Mouse (Mus musculus): ENCODE measurements around the gene Lrrtm3. TPM values are rescaled to one million over a fixed set of nuclear protein-coding genes. Genes with fewer than 3 reads are reported as not detected.

Gene Lrrtm3
- polyA plus RNA-seq, 3 experiments from 2014 or later, result 0.23 TPM; not detected in 2

- no peak for ATAC-seq
Measured at GRCm38 (mm10) chr10:63886449-63887088, 203.5 kb downstream of the Lrrtm3 start.

GRCm38 (mm10) chr10:63880462-63880903 lies 209.6 kb downstream of the Lrrtm3 start:
- no peak for ATAC-seq

Other genes with a start within 250 kb of the Lrrtm3 start
- not detected for gene Gm10118, start 162.8 kb downstream of the Lrrtm3 start, polyA plus RNA-seq (2017; shearing (Covaris generic))